Mouse (Mus musculus) adrenal gland, adult 2 months (tissue): Measurements from ENCODE around the gene Gm20388. TPM values are rescaled to one million over a fixed set of nuclear protein-coding genes. Genes with fewer than 3 reads are reported as not detected.
A peak's percentile ranks its signal among the peaks of the same experiment; 100 is the strongest.

ENCODE experiments used
- DNase-seq: peaks from one replicate; pipeline ENCODE4 v3.0.0; 2021
- polyA plus RNA-seq: library from polyadenylated mRNA; depleted of rRNA; stranded (reverse); fragments of >200 nt; gene quantifications from 2 replicates; pipeline ENCODE4 v1.2.3, GENCODE M21; 2012
- total RNA-seq, 2 experiments: library from RNA; stranded (reverse); gene quantifications; 2 replicates each; pipeline ENCODE4 v1.2.3; 2021

The Gm20388 gene
- total and polyA plus RNA-seq, 3 experiments, result 5.9 to 50.1 (median 9.9) TPM

- peak; percentile 93 for DNase-seq
Observed at GRCm38 (mm10) chr8:123235520-123236497, 3325.2 kb downstream of the Gm20388 start, which contains the start of gene Spata2l. TSS of gene Spata2l (minus strand) at chr8:123236233.

- peak; percentile 65 for DNase-seq
Observed at GRCm38 (mm10) chr8:123239398-123239797, 3328.8 kb downstream of the Gm20388 start.

- no peak for DNase-seq
Observed at GRCm38 (mm10) chr8:123242107-123242923, 3331.7 kb downstream of the Gm20388 start.

GRCm38 (mm10) chr8:123243053-123243452, 3332.4 kb downstream of the Gm20388 start:
- no peak for DNase-seq

- no peak for DNase-seq
Observed at GRCm38 (mm10) chr8:123244382-123244781, 3333.7 kb downstream of the Gm20388 start.

GRCm38 (mm10) chr8:123245543-123245942, 3334.9 kb downstream of the Gm20388 start:
- no peak for DNase-seq

- no peak for DNase-seq
Observed at GRCm38 (mm10) chr8:123247748-123248147, 3337.1 kb downstream of the Gm20388 start.

GRCm38 (mm10) chr8:123248596-123248995, 3338.0 kb downstream of the Gm20388 start:
- no peak for DNase-seq

GRCm38 (mm10) chr8:123250940-123251339, 3340.3 kb downstream of the Gm20388 start:
- DNase-seq, result no peak

GRCm38 (mm10) chr8:123252925-123253324, 3342.3 kb downstream of the Gm20388 start:
- DNase-seq, result no peak

GRCm38 (mm10) chr8:123253451-123254098, 3342.9 kb downstream of the Gm20388 start:
- DNase-seq, result no peak

- DNase-seq, result peak; percentile 93
Observed at GRCm38 (mm10) chr8:123254099-123254885, 3343.7 kb downstream of the Gm20388 start, which contains the start of the genes Zfp276 and Vps9d1. TSS of gene Zfp276 (plus strand) at chr8:123254195. TSS of gene Vps9d1 (minus strand) at chr8:123254348.

- no peak for DNase-seq
Observed at GRCm38 (mm10) chr8:123255170-123255569, 3344.5 kb downstream of the Gm20388 start.

GRCm38 (mm10) chr8:123257114-123257513, 3346.5 kb downstream of the Gm20388 start:
- DNase-seq, result no peak

- DNase-seq, result peak; percentile 61
Observed at GRCm38 (mm10) chr8:123257593-123257992, 3347.0 kb downstream of the Gm20388 start.

GRCm38 (mm10) chr8:123267926-123268656, 3357.4 kb downstream of the Gm20388 start:
- DNase-seq, result no peak

GRCm38 (mm10) chr8:123271147-123271546, 3360.5 kb downstream of the Gm20388 start:
- no peak for DNase-seq

GRCm38 (mm10) chr8:123271901-123272300, 3361.3 kb downstream of the Gm20388 start:
- DNase-seq, result no peak

GRCm38 (mm10) chr8:123274447-123274846, 3363.8 kb downstream of the Gm20388 start:
- DNase-seq, result no peak

GRCm38 (mm10) chr8:123275096-123275495, 3364.5 kb downstream of the Gm20388 start:
- DNase-seq, result peak; percentile 48
